Mouse (Mus musculus): ENCODE data around the gene Myh9. TPM values are rescaled to one million over a fixed set of nuclear protein-coding genes. Genes with fewer than 3 reads are reported as not detected.
A peak's percentile ranks its signal among the peaks of the same experiment; 100 is the strongest.
"Not testable (repeated sequence)": the region's sequence is repeated elsewhere in the genome, so short reads cannot be mapped to it uniquely, and the experiment has no call there.

The Myh9 gene
- total RNA-seq, 2 experiments from 2014 or later = 309 to 387 TPM

DNA sequence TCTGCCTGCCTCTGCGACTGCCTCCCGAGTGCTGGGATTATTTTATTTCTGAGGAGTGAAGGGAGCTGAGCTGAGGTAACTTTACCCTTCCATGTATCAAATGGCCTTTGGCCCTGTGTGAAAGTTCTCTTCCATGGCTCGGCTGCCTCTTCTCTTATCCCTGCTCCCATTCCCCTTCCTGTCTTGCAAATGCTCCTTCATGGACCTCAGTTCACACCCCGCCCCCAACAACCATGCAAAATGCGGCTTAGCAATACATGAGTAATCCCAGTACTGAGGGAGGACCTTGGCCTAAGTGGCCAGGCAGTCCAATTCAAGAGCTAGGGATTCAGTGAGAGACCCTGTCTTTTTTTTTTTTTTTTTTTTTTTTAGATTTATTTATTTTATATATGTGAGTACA lies 26.4 kb upstream of the Myh9 start:
- DNase-seq = peak; percentile 78 to 82

- not testable (repeated sequence) for DNase-seq
These were observed 25.4 kb upstream of the Myh9 start for GRCm38 (mm10) chr15:77867231-77867968.

- peak; percentile 59 to 65 for DNase-seq
These were observed 24.7 kb upstream of the Myh9 start for GRCm38 (mm10) chr15:77866583-77867220.

DNA sequence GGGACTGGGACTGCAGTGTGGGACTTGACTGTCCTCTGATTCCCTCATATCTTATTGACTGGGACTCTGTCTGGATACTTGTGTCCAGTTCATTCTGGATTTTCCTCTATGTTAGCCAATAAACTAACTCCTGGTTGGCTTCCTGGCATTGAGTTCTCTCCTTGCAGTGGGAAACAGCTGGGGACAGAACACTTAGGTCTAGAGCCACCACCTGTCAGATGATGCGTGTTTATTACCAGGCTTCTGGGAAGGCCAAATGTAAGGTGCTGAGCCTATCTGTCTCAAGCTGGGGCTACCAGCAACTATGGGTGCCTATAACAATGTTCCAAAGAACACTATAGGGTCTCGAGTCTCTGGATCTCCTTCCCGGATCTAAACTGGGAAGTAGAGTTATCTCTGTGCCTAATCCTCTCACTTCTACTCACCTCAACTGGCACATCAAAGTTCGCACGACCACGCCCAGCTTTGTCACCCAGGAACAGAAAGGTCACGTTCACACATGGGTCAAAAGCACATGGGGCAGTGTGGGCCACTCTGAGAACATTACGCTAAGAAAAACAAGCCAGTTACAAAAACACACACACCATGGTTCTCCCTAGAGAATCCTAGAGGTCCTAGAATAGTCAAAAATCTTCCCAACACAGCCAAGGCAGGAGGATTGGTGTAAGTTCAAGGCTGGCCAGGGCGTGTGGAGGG lies 22.2 kb upstream of the Myh9 start:
- DNase-seq = no peak

DNA sequence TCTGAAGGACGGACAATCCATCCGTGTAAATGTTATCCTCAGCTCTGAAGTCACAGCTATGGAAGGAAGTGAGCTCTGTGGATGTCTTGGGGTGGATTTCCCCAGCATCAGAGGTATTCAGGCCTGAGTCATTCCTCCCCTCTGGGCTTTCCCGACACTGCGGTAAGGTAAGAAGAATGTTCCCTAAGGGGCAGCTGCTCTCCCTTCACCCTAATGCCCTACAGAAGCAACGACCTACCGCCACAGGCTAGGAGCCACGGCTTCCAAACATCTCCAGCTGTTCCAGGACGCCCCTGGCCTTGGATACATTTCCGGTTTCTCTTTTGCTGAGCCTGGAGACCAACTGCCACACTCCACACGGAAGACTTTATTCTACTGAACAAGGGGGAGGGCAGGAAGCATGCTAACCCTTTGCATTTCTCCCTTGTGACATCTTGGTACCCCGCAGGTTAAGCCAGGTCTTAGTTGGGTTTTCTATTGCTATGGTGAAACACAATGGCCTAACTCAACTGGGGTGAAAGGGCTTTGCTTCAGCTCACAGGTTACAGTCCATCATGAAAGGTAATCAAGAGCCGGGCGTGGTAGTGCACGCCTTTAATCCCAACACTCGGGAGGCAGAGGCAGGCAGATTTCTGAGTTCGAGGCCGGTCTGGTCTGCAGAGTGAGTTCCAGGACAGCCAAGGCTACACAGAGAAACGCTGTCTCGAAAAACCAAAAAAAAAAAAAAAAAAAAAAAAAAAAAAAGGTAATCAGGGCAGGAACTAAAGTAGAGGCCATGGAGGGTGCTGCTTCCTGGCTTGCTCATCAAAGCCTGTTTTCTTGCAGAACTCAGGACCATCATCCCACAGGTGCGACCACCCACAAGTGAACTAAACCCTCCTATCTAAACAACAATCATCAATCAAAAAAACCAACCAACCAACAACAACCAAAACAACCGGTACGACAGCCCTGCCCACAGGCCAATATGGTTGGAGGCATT lies 21.3 kb upstream of the Myh9 start:
- no peak for DNase-seq

GRCm38 (mm10) chr15:77860081-77860665 lies 18.2 kb upstream of the Myh9 start:
- DNase-seq = no peak

DNA sequence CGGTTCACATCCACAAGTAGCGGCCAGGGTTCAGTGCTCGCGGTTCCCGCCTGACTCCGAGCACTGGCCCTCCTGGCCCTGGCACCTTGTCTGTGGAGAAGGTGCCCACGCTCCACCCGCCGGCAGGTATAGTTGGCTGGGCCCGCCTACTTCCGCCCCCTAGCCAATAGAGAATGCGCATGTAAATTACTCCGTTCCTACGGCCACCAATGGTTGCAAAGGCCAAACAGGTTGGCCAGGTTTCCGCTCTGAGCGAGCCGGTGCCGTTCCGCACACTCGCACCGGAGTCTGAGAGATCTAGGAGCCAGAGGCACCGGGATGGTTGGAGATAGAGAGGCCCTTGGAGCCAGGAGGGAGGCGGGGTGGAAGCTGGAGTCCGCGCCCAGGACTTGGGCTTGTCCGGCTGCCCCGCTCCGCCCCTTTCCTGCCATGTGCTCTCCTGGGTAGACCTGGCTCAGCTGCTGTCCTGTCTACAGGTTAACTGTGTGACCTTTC lies 15.7 kb upstream of the Myh9 start:
- peak; percentile 52 to 68 for DNase-seq

DNA sequence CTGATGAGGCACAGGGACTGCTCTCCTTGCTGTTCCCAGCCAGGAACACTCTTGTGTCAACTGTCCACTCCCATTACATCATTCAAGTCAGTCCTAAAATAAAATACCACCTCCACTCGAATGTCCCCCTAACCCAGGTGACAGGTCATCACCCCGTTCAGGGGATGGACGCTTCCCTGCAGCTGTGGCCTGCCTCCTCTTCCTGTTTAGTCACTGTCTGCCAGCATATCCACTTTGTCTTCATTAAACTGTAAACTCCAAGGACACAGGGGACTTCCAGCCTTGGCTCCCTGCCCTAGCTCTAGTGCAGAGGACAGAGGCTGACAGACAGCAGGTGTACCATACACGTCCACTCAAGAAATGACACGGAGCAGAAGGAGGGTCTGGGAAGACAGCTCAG lies 14.6 kb upstream of the Myh9 start:
- DNase-seq = peak; percentile 91

- DNase-seq = no peak
These were observed 13.3 kb upstream of the Myh9 start for GRCm38 (mm10) chr15:77855301-77855700.

DNA sequence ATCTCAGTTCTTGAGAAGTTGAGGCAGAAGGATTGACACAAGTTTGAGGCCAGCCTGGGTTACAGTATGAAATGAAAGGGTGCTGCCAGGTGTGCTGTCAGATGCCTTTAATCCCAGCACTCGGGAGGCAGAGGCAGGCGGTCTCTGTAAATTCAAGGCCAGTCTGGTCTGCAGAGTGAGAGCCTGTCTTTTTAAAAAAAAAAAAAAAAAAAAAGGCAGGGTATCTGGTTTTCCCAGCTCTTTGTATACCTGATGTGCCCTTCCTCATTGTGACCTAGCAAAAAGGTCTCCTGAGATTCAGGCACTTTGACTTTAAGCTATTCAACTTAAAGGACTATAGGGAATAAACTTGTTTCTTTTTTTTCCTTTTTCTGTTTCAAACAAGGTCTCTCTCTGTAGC lies 10.0 kb upstream of the Myh9 start:
- no peak for DNase-seq

DNA sequence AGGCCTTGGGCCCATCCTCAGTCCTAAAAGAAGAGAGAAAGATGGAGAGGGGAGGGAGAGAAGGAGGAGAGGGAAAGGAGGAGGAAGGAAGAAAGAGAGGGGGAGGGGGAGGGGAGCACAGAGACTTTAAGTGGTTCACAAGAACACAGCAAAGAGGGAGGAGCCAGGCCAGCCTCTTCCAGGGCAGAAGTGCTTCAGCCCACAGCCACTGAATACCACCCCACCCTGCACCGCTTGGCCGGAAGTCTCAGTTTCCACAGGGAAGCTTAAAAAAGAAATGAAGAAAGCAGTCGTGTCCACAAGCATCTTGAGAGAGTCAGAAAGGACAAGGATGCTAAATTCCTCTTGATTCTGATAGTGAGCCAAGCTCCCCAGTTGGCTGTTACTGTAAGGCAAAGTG lies 9.2 kb upstream of the Myh9 start:
- DNase-seq = peak in 1 of 2 experiments; percentile 43

GRCm38 (mm10) chr15:77849572-77850229 lies 7.7 kb upstream of the Myh9 start:
- no peak for DNase-seq

DNA sequence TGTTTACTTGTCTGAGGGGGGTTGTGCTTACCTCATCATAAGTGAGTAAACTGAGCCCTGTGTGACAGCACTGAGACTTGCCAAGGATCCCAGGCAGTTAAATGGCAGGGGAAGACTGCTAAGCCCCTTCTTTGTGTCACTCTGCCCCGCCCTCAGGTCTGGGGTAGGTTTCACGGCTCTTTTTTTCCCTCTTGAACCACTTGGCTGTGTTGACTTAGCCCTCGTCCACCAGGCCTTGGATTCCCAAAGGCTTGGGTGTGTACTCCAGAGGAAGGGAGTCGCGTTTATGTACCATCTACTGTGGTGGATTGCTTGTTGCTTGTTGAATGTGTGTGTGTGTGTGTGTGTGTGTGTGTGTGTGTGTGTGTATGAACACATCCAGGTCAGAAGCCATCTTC lies 7.1 kb upstream of the Myh9 start:
- DNase-seq = no peak

- no peak for DNase-seq
These were observed 6.6 kb upstream of the Myh9 start for GRCm38 (mm10) chr15:77848415-77849038.

DNA sequence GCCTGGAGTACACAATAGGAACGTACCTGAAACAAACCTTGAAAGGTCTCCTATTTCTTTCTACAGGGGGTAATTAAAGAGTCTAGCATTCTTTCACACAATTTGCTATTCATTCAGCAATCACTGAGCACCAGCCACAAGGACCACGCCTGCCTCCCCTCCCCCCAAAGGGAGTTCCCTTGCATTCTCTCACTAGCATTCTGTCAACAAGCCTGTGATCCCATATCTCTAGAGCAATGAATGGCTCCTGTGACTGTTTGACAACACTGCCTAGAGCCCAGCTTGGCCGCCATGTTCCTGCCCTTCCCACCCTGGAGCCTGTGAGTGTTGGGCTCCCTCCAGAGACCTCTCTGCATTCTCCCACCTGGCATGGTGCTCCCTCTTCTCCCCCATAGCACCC lies 5.9 kb upstream of the Myh9 start:
- no peak for DNase-seq

DNA sequence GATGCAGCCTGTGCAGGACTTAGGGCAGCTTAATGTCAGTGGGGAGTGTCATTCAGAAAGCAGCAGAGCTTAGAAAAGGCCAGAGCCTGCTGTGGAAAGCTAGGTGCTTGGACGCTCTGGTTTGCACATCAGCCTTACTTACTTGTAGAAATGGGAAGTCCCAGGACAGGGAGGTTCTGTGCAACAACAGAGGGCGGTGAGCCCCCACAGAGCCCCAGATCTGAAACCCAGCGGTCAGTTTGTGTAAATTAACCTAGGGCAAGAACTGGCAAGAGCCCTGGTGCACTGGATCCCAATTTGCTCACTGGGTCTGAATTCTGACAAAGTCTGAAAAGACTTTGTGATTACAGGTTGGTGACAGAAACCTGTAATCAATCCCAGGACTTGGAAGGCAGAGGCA lies 5.1 kb upstream of the Myh9 start:
- no peak for DNase-seq

DNA sequence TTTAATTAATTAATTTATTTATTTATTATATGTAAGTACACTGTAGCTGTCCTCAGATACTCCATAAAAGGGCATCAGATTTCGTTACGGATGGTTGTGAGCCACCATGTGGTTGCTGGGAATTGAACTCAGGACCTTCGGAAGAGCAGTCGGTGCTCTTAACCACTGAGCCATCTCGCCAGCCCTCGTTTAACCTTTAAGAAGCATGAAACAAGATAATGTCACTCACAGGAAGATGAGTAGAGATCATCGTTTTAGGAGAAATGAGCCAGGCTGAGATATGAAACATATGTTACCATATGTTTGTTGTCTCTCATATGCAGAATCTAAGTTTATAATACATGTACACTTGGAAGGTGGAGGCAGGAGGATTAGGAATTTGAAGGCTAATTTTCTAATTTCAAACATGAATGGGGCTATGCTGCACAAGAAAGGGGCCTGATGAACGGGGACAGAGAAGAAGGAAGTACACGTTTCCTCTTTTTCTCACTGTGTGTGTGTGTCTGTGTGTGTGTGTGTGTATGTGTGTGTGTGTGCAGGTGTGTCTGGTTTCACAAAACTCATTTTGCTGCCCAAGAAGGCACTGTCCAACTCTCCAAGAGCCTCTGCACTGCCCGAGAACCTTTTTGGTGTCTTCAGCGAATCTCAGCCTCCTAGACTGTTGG lies 4.1 kb upstream of the Myh9 start:
- not testable (repeated sequence) for DNase-seq

- DNase-seq = peak in 1 of 2 experiments; percentile 44
These were observed 3.1 kb upstream of the Myh9 start for GRCm38 (mm10) chr15:77844955-77845635.

GRCm38 (mm10) chr15:77844048-77844447 lies 2.1 kb upstream of the Myh9 start:
- no peak for DNase-seq
